Mouse (Mus musculus) stomach, embryonic 14.5 days (tissue): Measurements from ENCODE around the gene Romo1. TPM values are rescaled to one million over a fixed set of nuclear protein-coding genes. Genes with fewer than 3 reads are reported as not detected.

ENCODE experiments used
- ATAC-seq: fragments of 200-750 bp; cut with Nextera tagmentation; 2 replicates; pipeline ENCODE4 v1.8.0; 2017; ENCODE audit warnings: low read depth, moderate TSS enrichment; ENCODE audit not compliant: insufficient number of reproducible peaks, insufficient read depth, low FRiP score
- H3K27ac ChIP-seq: fragments of 300-500 bp; sonication (generic); 2 replicates; pipeline ENCODE4 v1.5.1; 2014; ENCODE audit warnings: mild to moderate bottlenecking, low read length, moderate library complexity, mixed read lengths
- H3K27me3 ChIP-seq: fragments of 300-500 bp; sonication (generic); 2 replicates; pipeline ENCODE4 v1.6.1; 2014; ENCODE audit warnings: low read length, control low read depth, mixed read lengths; ENCODE audit not compliant: control insufficient read depth, insufficient read depth
- H3K36me3 ChIP-seq: fragments of 300-500 bp; sonication (generic); 2 replicates; pipeline ENCODE4 v1.6.1; 2014; ENCODE audit warnings: mild to moderate bottlenecking, control low read depth, low read length, moderate library complexity, mixed read lengths; ENCODE audit not compliant: control insufficient read depth, insufficient read depth
- H3K4me1 ChIP-seq: fragments of 300-500 bp; sonication (generic); 2 replicates; pipeline ENCODE4 v1.6.1; 2014; ENCODE audit warnings: low read length, control low read depth, mixed read lengths; ENCODE audit not compliant: control insufficient read depth, insufficient read depth
- H3K4me2 ChIP-seq: fragments of 300-500 bp; sonication (generic); replicated peaks from 2 replicates; pipeline ENCODE4 v1.6.1; 2014; ENCODE audit warnings: low read depth, low read length, control low read depth
- H3K4me3 ChIP-seq: fragments of 300-500 bp; sonication (generic); 2 replicates; pipeline ENCODE4 v1.5.1; 2014; ENCODE audit warnings: low read depth, low read length, control low read depth
- H3K9ac ChIP-seq: fragments of 300-500 bp; sonication (generic); replicated peaks from 2 replicates; pipeline ENCODE4 v1.6.1; 2014; ENCODE audit warnings: low read depth, mild to moderate bottlenecking, control low read depth, low read length, moderate library complexity, mixed read lengths
- H3K9me3 ChIP-seq: fragments of 300-500 bp; sonication (generic); 2 replicates; pipeline ENCODE4 v1.6.1; 2016; ENCODE audit warnings: low read depth, low read length, control low read depth; ENCODE audit not compliant: control insufficient read depth
- WGBS: fragments of 180-500 bp; shearing (Covaris S2); extraction: QIAGEN DNeasy Blood & Tissue Kit; methylation state at CpG from one replicate; pipeline ENCODE4 v1.1.7; 2014; 5-methylcytosine and 5-hydroxymethylcytosine counted together
- polyA plus RNA-seq: library from polyadenylated mRNA; unstranded; fragments of >200 nt; fragmentation: Nextera tagmentation; extraction: Ambion mirVana; gene quantifications from 2 replicates; pipeline ENCODE4 v1.2.1, GENCODE M21; 2014

The Romo1 gene
- polyA plus RNA-seq, 1 experiment from 2014 or later: 418 TPM

GRCm38 (mm10) chr2:156135695-156136094 lies 8.1 kb upstream of the Romo1 start:
- H3K9me3 ChIP-seq: no peaks in the 10 kb centered on the region
- H3K27me3 ChIP-seq: no peaks in the 10 kb centered on the region
- H3K4me2 ChIP-seq: no peak overlapping the region
- WGBS: 74% methylated on average over 6 of the region's 6 CpGs
- no peak overlapping the region for H3K4me3 ChIP-seq
- H3K4me1 ChIP-seq: no peaks in the 10 kb centered on the region
- no peak for ATAC-seq
- H3K36me3 ChIP-seq: no peaks in the 10 kb centered on the region
- H3K9ac ChIP-seq: no peak overlapping the region
- no peak overlapping the region for H3K27ac ChIP-seq

- peaks cover 5% of the 10 kb centered on the region; the same call in 1 of the 2 replicates for H3K4me1 ChIP-seq
Measured at GRCm38 (mm10) chr2:156142820-156143219, 1.0 kb upstream of the Romo1 start.

GRCm38 (mm10) chr2:156143367-156143766 lies 472 bp upstream of the Romo1 start:
- Histone ChIP-seq H3K4me3 (peak overlapping the region; percentile 64), H3K4me1 (peaks cover 5% of the 10 kb centered on the region; the same call in 1 of the 2 replicates), H3K4me2 (peak overlapping the region; percentile 82), H3K36me3 (peaks cover 18% of the 10 kb centered on the region), H3K9me3 (no peaks in the 10 kb centered on the region), H3K27ac (peak overlapping the region; percentile 92), H3K9ac (peak overlapping the region; percentile 73), H3K27me3 (no peaks in the 10 kb centered on the region)
- WGBS: 2% methylated on average over 16 of the region's 16 CpGs
- no peak for ATAC-seq

More at GRCm38 (mm10) chr2:156142820-156143219, 1.0 kb upstream of the Romo1 start:
- Histone ChIP-seq H3K4me2 (peak overlapping the region; percentile 82), H3K9ac (peak overlapping the region; percentile 73; the same call in 1 of the 2 replicates), H3K36me3 (peaks cover 13% of the 10 kb centered on the region), H3K4me3 (peak overlapping the region; percentile 64), H3K9me3 (no peaks in the 10 kb centered on the region), H3K27me3 (no peaks in the 10 kb centered on the region), H3K27ac (no peak overlapping the region)
- ATAC-seq: no peak
- 76% methylated on average over 2 of the region's 2 CpGs for WGBS

GRCm38 (mm10) chr2:156145486-156146130 lies 1.8 kb downstream of the Romo1 start:
- Histone ChIP-seq H3K9ac (no peak overlapping the region), H3K9me3 (no peaks in the 10 kb centered on the region), H3K27me3 (no peaks in the 10 kb centered on the region), H3K4me1 (peaks cover 5% of the 10 kb centered on the region; the same call in 1 of the 2 replicates), H3K36me3 (peaks cover 40% of the 10 kb centered on the region), H3K4me3 (peak overlapping the region; percentile 64; the same call in 1 of the 2 replicates), H3K27ac (no peak overlapping the region), H3K4me2 (peak overlapping the region; percentile 56)
- ATAC-seq: no peak
- WGBS: 56% methylated on average over 11 of the region's 11 CpGs

GRCm38 (mm10) chr2:156146272-156146989 lies 2.6 kb downstream of the Romo1 start:
- no peak overlapping the region for H3K9ac ChIP-seq
- no peak overlapping the region for H3K27ac ChIP-seq
- H3K36me3 ChIP-seq: peaks cover 44% of the 10 kb centered on the region
- no peak overlapping the region for H3K4me3 ChIP-seq
- no peaks in the 10 kb centered on the region for H3K9me3 ChIP-seq
- ATAC-seq: no peak
- H3K4me2 ChIP-seq: no peak overlapping the region
- H3K4me1 ChIP-seq: peaks cover 5% of the 10 kb centered on the region; the same call in 1 of the 2 replicates
- H3K27me3 ChIP-seq: no peaks in the 10 kb centered on the region
- WGBS: 68% methylated on average over 5 of the region's 5 CpGs

GRCm38 (mm10) chr2:156147316-156147915 lies 3.6 kb downstream of the Romo1 start:
- Histone ChIP-seq H3K27ac (no peak overlapping the region), H3K36me3 (peaks cover 48% of the 10 kb centered on the region), H3K4me3 (no peak overlapping the region), H3K4me2 (no peak overlapping the region), H3K9me3 (no peaks in the 10 kb centered on the region), H3K27me3 (no peaks in the 10 kb centered on the region), H3K4me1 (peaks cover 5% of the 10 kb centered on the region; the same call in 1 of the 2 replicates), H3K9ac (no peak overlapping the region)
- ATAC-seq: no peak
- WGBS: 83% methylated on average over 3 of the region's 3 CpGs

GRCm38 (mm10) chr2:156151538-156151937 lies 7.7 kb downstream of the Romo1 start:
- no peaks in the 10 kb centered on the region for H3K9me3 ChIP-seq
- no peak for ATAC-seq
- no peak overlapping the region for H3K4me3 ChIP-seq
- no peak overlapping the region for H3K9ac ChIP-seq
- no peak overlapping the region for H3K4me2 ChIP-seq
- no peak overlapping the region for H3K27ac ChIP-seq
- H3K27me3 ChIP-seq: no peaks in the 10 kb centered on the region
- no peaks in the 10 kb centered on the region for H3K4me1 ChIP-seq
- H3K36me3 ChIP-seq: peaks cover 80% of the 10 kb centered on the region

GRCm38 (mm10) chr2:156165478-156165877 lies 21.6 kb downstream of the Romo1 start:
- H3K4me3 ChIP-seq: no peak overlapping the region
- H3K9ac ChIP-seq: no peak overlapping the region
- ATAC-seq: no peak
- 98% methylated on average over 1 of the region's 1 CpGs for WGBS
- H3K9me3 ChIP-seq: no peaks in the 10 kb centered on the region
- H3K27ac ChIP-seq: no peak overlapping the region
- peaks cover 87% of the 10 kb centered on the region for H3K36me3 ChIP-seq
- H3K4me1 ChIP-seq: no peaks in the 10 kb centered on the region
- H3K4me2 ChIP-seq: no peak overlapping the region
- no peaks in the 10 kb centered on the region for H3K27me3 ChIP-seq
